Mouse (Mus musculus) right cerebral cortex, adult 18-20 months (tissue): Measurements from ENCODE around the gene Xlr5a.
A peak's percentile ranks its signal among the peaks of the same experiment; 100 is the strongest.
"Not testable (repeated sequence)": the region's sequence is repeated elsewhere in the genome, so short reads cannot be mapped to it uniquely, and the experiment has no call there.

Experiments
- DNase-seq: peaks from one replicate; pipeline ENCODE4 v3.0.0; 2022; ENCODE audit warnings: mixed read lengths

The Xlr5a gene

DNA sequence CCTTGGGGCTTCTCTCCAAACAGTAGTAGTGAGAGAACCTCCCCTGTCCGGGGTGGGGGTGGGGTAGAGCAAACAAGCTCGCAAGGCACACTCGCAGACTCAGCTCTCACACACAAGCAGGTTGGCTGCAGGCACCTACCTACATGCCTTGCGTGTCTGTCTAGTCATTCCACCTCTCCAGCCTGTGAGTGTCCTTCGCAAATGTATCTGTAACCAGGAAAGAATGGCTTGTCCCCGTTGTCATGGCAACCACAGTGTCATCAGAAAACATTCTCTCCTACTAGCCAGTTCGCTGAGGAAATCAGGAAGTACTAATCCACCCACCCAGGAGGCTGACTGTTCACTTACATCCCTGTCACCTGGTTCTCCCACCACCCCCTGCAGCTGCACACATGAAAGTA is 149.6 kb downstream of the Xlr5a start:
- not testable (repeated sequence) for DNase-seq

DNA sequence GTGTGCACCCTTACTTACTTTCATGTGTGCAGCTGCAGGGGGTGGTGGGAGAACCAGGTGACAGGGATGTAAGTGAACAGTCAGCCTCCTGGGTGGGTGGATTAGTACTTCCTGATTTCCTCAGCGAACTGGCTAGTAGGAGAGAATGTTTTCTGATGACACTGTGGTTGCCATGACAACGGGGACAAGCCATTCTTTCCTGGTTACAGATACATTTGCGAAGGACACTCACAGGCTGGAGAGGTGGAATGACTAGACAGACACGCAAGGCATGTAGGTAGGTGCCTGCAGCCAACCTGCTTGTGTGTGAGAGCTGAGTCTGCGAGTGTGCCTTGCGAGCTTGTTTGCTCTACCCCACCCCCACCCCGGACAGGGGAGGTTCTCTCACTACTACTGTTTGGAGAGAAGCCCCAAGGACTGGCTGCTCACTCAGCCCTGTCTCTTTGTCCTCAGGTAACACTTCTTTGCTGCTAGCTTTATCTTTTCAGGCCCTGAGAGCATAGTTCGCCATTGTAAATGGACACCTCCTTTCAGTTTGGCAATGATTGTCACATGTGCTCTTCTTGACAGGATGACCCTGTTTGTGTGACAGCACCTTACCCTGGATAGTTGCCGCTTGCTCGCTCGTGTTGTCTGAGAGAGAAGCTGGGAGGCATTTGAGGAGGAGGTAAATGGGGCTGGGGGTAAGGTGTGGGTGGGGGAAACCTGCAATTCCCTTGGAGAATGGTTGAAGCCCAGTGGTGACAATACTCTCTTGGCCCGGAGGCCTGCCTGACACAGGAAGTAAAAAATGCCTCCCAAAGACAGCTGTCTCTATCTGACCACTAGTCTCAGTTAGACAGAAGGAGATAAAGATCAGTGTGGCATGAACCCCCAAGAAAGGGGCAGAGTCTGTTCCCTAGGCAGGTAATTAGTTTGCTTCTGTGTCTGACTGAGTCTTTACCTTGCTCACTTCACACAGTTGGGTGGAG is 169.6 kb downstream of the Xlr5a start:
- not testable (repeated sequence) for DNase-seq

DNA sequence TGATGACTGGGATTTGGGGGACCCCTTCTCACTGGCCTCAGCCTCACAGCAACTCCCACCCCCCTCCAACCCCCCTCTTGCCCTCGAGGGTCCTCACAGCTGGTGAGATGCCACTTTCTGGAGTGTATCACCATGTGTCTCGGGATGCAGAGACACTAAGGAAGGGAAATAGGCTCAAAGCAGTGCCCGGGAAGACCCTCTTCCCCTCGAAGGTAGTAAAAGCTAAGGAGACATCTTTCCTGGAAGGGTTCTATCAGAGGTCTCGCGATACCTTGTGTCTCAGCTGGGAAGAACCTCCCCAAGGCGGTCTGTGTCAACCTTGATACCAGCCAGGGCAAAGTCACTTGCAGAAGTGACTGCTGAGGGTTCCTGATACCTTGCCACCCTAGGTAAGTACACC is 176.0 kb downstream of the Xlr5a start, which contains the start of gene Gm14685:
Gene Gm14685, plus strand, starts transcription at position 301 of the 400 bp plus-strand sequence.
- not testable (repeated sequence) for DNase-seq

DNA sequence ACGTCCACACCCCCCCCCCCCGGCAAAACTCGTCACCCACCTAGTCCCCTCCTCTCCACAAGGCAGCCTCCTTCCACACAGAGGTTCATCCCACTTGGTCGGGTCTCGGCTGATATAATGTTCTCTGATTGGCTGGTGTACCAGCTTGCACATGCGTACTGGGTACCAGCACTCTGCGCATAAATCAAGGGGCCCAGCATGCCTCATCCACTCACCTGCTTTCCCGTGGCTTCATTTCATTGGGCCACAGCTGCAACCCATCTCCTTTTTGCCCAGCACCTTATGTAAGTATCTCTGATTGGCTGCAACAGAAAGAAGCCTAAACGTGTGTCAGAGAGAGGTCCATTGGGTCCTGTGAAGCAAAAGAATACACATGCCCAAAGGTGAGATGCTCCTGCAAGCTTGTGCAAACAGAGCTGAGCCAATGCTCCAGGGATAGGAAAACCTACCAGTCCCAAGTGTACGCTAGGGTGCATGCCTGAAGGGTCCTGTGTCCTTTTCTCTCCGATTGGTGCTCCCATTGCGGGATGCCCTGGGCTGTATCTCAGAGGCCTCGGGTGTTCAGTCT is 195.8 kb downstream of the Xlr5a start, which contains the start of gene Xlr3a:
Gene Xlr3a, minus strand, starts transcription at position 155 of the 568 bp plus-strand sequence.
- DNase-seq = peak; percentile 3

DNA sequence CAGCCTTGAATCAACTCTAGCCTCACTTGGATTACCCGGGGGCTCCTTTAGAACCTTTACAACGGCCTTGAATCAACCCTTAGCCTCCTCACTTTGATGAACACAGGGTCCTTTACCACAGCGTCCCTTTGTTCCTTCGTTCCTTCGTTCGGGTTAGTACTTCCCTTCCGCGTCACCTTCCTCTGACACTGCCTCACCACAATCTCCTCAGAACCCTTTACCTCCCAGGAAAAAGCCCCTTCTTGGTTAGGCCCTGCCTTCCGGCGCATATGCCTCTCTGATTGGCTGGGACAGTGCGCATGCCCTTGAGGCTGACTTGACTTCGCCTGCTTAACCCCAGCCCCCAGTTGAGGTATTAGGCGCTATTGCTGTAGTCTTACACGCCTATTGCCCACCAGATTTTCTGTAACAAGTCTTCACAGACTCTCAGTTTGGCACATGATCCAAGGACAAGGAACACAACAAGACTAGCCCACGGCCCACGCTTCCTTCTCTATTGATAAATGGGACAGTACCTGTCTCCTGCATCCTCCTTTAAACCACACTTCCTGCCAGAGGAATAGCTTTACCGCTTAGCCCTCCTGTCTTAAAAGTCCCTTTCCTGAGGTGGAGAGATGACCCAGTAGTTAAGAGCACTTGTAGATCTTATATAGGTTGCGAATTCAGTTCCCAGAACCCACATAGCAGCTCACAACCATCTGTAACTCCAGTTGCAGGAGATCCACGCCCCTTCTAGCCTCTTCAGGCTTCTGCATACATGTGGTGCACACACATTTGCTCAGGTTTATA is 210.3 kb downstream of the Xlr5a start, which contains the start of gene Xlr4a:
Gene Xlr4a, minus strand, starts transcription at position 212 of the 789 bp plus-strand sequence.
- not testable (repeated sequence) for DNase-seq

DNA sequence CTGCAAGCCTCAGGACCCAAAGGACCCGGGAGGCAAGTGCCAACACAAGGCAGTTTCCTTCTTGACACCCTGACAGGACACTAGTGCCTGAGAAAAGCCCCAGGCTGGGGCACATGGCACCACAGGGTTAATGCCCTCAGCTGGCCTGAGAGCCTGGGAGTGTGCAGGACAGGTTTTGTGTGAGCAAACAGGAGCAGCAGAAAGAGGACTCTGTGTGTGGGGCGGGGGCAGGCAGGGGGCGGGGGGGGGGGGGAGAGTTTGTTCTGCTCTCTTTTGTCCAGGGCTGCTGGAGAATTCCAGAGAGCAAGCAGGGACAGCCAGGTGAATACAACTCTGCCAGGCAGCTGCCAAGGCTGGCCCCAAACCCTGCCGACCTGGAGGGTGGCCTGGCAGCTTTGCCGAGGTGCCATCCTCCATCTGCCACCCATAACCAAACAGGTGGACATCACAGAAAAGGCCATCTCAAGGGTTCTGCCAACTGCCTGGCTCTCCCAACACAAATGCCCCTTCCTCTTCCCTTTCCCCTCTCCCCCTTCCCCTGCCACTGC is 225.9 kb downstream of the Xlr5a start:
- DNase-seq = not testable (repeated sequence)

DNA sequence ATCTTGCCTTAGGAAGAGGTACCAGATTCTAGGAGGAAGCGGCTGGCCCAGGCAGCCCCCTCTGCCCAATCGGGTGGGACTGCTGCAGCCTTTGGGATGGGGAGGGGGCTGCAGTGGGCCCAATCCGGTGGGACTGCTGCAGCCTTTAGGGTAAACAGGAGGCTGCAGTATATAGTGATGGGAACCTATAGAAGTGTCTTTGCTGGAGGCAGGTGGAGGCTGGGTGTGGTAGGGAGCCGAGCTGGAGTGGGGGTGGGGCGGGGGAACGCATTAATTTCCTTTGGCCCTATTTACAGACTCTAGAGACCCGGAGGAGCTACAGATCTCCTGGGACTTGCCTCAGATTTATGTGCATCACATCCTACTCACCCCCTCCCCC is 228.4 kb downstream of the Xlr5a start, which contains the start of gene Pnma3:
Gene Pnma3, plus strand, starts transcription at position 373 of the 379 bp plus-strand sequence.
- DNase-seq = no peak

DNA sequence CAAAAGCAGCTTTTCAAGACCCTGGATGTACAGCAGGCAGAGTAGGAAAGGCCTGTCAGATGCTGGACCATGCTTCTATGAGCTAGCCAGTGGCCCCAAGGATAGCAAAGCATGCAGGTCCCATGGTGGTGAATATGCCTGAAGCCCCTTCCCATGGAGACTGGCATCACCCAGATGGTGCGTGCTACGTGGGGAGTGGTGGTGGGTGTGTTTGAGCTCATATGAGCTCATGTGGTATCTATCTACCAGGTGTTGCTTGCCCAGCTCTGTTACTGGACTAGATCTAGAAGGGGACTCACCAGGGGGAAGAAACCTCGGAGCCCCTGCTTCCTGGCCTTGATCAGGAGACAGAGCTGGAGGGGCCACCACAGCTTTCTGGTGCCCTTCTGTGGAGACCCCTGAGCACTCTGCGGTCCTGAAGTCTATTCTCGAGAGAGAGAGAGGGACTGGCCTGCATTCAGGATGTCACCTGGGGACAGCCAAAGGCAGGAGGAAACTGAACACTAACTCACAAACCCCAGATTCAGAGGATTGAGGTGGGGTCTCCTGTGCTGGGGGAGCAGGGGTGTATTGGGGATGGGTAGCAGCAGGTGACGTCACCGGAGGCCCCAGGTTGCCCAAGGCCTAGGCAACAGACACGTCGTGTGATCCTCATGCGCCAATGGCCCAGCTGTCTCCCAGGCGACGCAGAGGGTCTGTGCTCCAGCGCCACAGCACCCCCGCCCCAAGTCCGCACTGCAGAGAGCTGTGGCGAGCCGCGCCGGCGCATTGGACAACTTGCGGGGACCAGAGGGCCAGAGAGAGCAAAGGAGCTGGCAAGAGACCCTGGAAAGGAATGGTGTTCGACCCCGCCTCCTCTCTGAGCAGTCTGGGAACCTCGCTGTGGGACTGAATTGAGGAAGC is 229.0 kb downstream of the Xlr5a start:
- peak; percentile 19 for DNase-seq

DNA sequence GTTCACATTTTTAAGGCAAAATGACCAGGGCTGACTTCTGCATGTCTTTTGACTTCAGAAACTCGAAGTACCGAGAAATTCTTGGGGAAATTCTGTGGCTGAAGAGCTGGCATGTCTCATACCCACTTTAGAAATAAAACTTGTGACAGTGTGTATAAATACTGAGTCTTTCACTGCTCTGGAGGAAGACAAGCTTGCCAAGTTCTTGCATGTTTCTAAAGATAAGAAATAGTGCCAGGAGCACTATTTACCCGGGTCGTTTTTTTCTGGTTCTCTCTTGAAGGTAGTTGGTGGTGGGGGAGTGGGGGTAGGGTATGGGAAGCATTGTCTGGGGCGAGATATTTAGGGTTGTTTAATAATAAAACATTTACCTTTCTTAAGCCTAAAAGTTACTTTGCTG is 230.5 kb downstream of the Xlr5a start:
- DNase-seq = no peak

DNA sequence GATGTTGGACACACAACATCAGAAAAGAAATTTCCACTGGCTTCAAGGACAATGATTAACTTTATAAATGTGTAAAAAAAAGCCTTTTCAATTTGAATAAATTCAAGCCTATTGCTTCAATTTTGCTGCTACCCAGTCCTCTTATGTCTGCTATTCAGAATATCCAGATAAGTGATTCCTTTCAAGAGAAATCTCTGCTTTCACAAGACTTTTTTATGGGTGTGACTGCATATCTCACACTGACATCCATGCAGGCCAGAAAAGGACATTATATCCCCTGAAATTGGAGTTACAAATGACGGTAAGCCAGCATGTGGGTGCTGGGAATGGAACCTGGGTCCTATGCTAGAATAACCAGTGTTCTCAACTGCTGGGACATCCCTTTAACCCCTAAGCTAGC is 231.2 kb downstream of the Xlr5a start:
- no peak for DNase-seq
